22 mouse cellular contexts compared by ENCODE assay signal in genomic region chr7:120271135-120271991, GRCm38 (mm10). TPM values are rescaled to one million over a fixed set of nuclear protein-coding genes. Genes with fewer than 3 reads are reported as not detected.
DNase-seq lines count a peak whose midpoint lies in the region; ATAC-seq and TF ChIP-seq lines count a peak whose summit lies in the region.
"Had no signal": no experiment of that assay in that cellular context is flagged by ENCODE, and none has a peak within 500 bp of the region (broad histone marks: within the 10 kb centered on the region; RNA-seq: fewer than 3 reads in every experiment).

No protein-coding gene starts in this region.

- WGBS in forebrain, embryonic 13.5 days = 64% methylated on average over 7 of the region's 7 CpGs
- 82% methylated on average over 7 of the region's 7 CpGs for WGBS in forebrain, embryonic 11.5 days
- WGBS in hindbrain, embryonic 16.5 days = 77% methylated on average over 7 of the region's 7 CpGs
- WGBS in hindbrain, postnatal 0 days = 66% methylated on average over 7 of the region's 7 CpGs

- no peak overlapping the region for H3K9ac ChIP-seq in forebrain, embryonic 13.5 days
- no peak overlapping the region for H3K9ac ChIP-seq in forebrain, embryonic 11.5 days (ENCODE audit: low read length)
- H3K9ac ChIP-seq in hindbrain, embryonic 16.5 days (ENCODE audit: low read depth, low read length) = no peak overlapping the region
- H3K9ac ChIP-seq in hindbrain, postnatal 0 days (replicated peaks; ENCODE audit: low read length) = no peak overlapping the region
- H3K9ac ChIP-seq: heart, embryonic 13.5 days; hindbrain, embryonic 12.5 days had no signal

- no peaks in the 10 kb centered on the region for H3K36me3 ChIP-seq in forebrain, embryonic 13.5 days (ENCODE audit: poor library complexity, severe bottlenecking)
- H3K36me3 ChIP-seq in forebrain, embryonic 11.5 days (ENCODE audit: control insufficient read depth, insufficient read depth, low read length) = no peaks in the 10 kb centered on the region
- no peaks in the 10 kb centered on the region for H3K36me3 ChIP-seq in hindbrain, embryonic 16.5 days (ENCODE audit: control insufficient read depth, insufficient read depth, low read length)
- no peaks in the 10 kb centered on the region for H3K36me3 ChIP-seq in hindbrain, postnatal 0 days (ENCODE audit: insufficient read depth, low read length)
- H3K36me3 ChIP-seq: heart, embryonic 13.5 days; hindbrain, embryonic 12.5 days had no signal

- peak; percentile 81 for ATAC-seq in forebrain, embryonic 13.5 days
- no peak for ATAC-seq in forebrain, embryonic 11.5 days (replicated peaks; ENCODE audit: low FRiP score)
- ATAC-seq in hindbrain, embryonic 16.5 days = no peak
- no peak for ATAC-seq in hindbrain, postnatal 0 days
- ATAC-seq: activated CD4-positive, CD25-positive, alpha-beta regulatory T cell, adult 4 months; intestine, embryonic 16.5 days; Patski had no signal

- H3K4me2 ChIP-seq in forebrain, embryonic 13.5 days = peak overlapping the region; percentile 35; the same call in 1 of the 2 replicates
- H3K4me2 ChIP-seq in forebrain, embryonic 11.5 days (ENCODE audit: low read depth, low read length, severe bottlenecking) = no peak overlapping the region
- no peak overlapping the region for H3K4me2 ChIP-seq in hindbrain, embryonic 16.5 days (ENCODE audit: low read length)
- H3K4me2 ChIP-seq in hindbrain, postnatal 0 days (ENCODE audit: low read depth, low read length) = no peak overlapping the region
- H3K4me2 ChIP-seq: heart, embryonic 13.5 days; hindbrain, embryonic 12.5 days had no signal

- no peaks in the 10 kb centered on the region for H3K9me3 ChIP-seq in forebrain, embryonic 13.5 days (replicated peaks)
- no peaks in the 10 kb centered on the region for H3K9me3 ChIP-seq in forebrain, embryonic 11.5 days (ENCODE audit: control insufficient read depth, low read length)
- no peaks in the 10 kb centered on the region for H3K9me3 ChIP-seq in hindbrain, embryonic 16.5 days (ENCODE audit: control insufficient read depth, low read length)
- no peaks in the 10 kb centered on the region for H3K9me3 ChIP-seq in hindbrain, postnatal 0 days (ENCODE audit: low read length)
- H3K9me3 ChIP-seq: heart, embryonic 13.5 days; hindbrain, embryonic 12.5 days had no signal

- peak overlapping the region; percentile 57 for H3K27ac ChIP-seq in forebrain, embryonic 13.5 days
- no peak overlapping the region for H3K27ac ChIP-seq in forebrain, embryonic 11.5 days (ENCODE audit: low read depth, low read length)
- peak overlapping the region; percentile 73 for H3K27ac ChIP-seq in layer of hippocampus, adult 2 months
- H3K27ac ChIP-seq in hindbrain, embryonic 16.5 days (ENCODE audit: low read depth, low read length) = no peak overlapping the region
- H3K27ac ChIP-seq in hindbrain, postnatal 0 days = no peak overlapping the region
- H3K27ac ChIP-seq: heart, embryonic 13.5 days; hindbrain, embryonic 12.5 days had no signal

- no peak for DNase-seq in forebrain, embryonic 11.5 days (ENCODE audit: low spot score)
- DNase-seq in layer of hippocampus, adult 18-20 months (ENCODE audit: low spot score in 2 of 2) = peak; percentile 24 to 59
- no peak for DNase-seq in layer of hippocampus, postnatal 10 days (ENCODE audit: low spot score in 2 of 2)
- DNase-seq in layer of hippocampus, adult 2 months (ENCODE audit: low spot score in 2 of 2) = peak; percentile 16 to 27
- no peak for DNase-seq in hindbrain, postnatal 0 days (ENCODE audit: low spot score)
- DNase-seq: adrenal gland, adult 2 months; adrenal gland, postnatal 36 days; gastrocnemius, postnatal 36 days; heart, adult 11 months had no signal

- TF ChIP-seq CTCF in layer of hippocampus, adult 2 months (conservative IDR thresholded peaks at IDR 0.05) = no peak
- TF ChIP-seq CTCF in hindbrain, postnatal 0 days (IDR thresholded peaks at IDR 0.05; ENCODE audit: low read depth) = no peak

- H3K27me3 ChIP-seq in forebrain, embryonic 13.5 days = no peaks in the 10 kb centered on the region
- H3K27me3 ChIP-seq in forebrain, embryonic 11.5 days (ENCODE audit: control insufficient read depth, insufficient read depth, low read length) = no peaks in the 10 kb centered on the region
- H3K27me3 ChIP-seq in hindbrain, embryonic 16.5 days (replicated peaks; ENCODE audit: control insufficient read depth, insufficient read depth, low read length) = no peaks in the 10 kb centered on the region
- H3K27me3 ChIP-seq in hindbrain, postnatal 0 days (ENCODE audit: insufficient read depth, low read length) = no peaks in the 10 kb centered on the region
- H3K27me3 ChIP-seq: heart, embryonic 13.5 days; hindbrain, embryonic 12.5 days; Patski had no signal

- peaks cover 8% of the 10 kb centered on the region; the same call in 1 of the 2 replicates for H3K4me1 ChIP-seq in forebrain, embryonic 13.5 days
- no peaks in the 10 kb centered on the region for H3K4me1 ChIP-seq in forebrain, embryonic 11.5 days (replicated peaks; ENCODE audit: control insufficient read depth, insufficient read depth, low read length)
- H3K4me1 ChIP-seq in hindbrain, embryonic 16.5 days (ENCODE audit: control insufficient read depth, insufficient read depth, low read depth, low read length) = no peaks in the 10 kb centered on the region
- H3K4me1 ChIP-seq in hindbrain, postnatal 0 days (ENCODE audit: insufficient read depth, low read length) = no peaks in the 10 kb centered on the region
- H3K4me1 ChIP-seq: heart, embryonic 13.5 days; hindbrain, embryonic 12.5 days had no signal

- no peak overlapping the region for H3K4me3 ChIP-seq in forebrain, embryonic 13.5 days
- no peak overlapping the region for H3K4me3 ChIP-seq in forebrain, embryonic 11.5 days (ENCODE audit: low read depth, low read length)
- no peak overlapping the region for H3K4me3 ChIP-seq in layer of hippocampus, adult 2 months
- H3K4me3 ChIP-seq in hindbrain, embryonic 16.5 days (ENCODE audit: low read length) = no peak overlapping the region
- H3K4me3 ChIP-seq in hindbrain, postnatal 0 days (ENCODE audit: low read length) = no peak overlapping the region
- H3K4me3 ChIP-seq: heart, embryonic 13.5 days; hindbrain, embryonic 12.5 days had no signal

RNA-seq across cellular contexts. Expression of gene Abca15, which starts 57.1 kb away (rescaled TPM):
- polyA plus RNA-seq in forebrain, embryonic 13.5 days (2015; fragmentation: Nextera tagmentation; extraction: Ambion mirVana) = not detected in 2 replicates
- polyA plus RNA-seq in forebrain, embryonic 11.5 days (2014; fragmentation: Nextera tagmentation; extraction: Ambion mirVana) = not detected in 2 replicates
- not detected for total RNA-seq in layer of hippocampus, adult 18-20 months (2021)
- total RNA-seq in layer of hippocampus, postnatal 10 days (2021) = under 1 TPM in 1 of 2 experiments, not detected in 1; 0.25 TPM
- not detected for total RNA-seq in layer of hippocampus, adult 2 months (2021)
- not detected in 2 replicates for polyA plus RNA-seq in hindbrain, embryonic 16.5 days (2015; fragmentation: Nextera tagmentation; extraction: Ambion mirVana)
- total RNA-seq in hindbrain, postnatal 0 days (2014; rRNA removed) = not detected in 2 replicates
- polyA plus RNA-seq in hindbrain, postnatal 0 days (2015; fragmentation: Nextera tagmentation; extraction: Ambion mirVana) = not detected in 2 replicates
- total RNA-seq: adrenal gland, adult 2 months; adrenal gland, postnatal 36 days; CH12.LX; gastrocnemius, adult 8-10 months; gastrocnemius, postnatal 36 days; heart, postnatal 4 days had no signal
- polyA plus RNA-seq: activated CD4-positive, CD25-positive, alpha-beta regulatory T cell, adult 4 months; adrenal gland, adult 2 months; embryonic facial prominence, embryonic 11.5 days; heart, embryonic 13.5 days; heart, postnatal 0 days; hindbrain, embryonic 12.5 days; intestine, embryonic 16.5 days; kidney, adult 2 months; Patski had no signal

Comparison
In these comparisons a context has a peak if more than half of its experiments do, and no peak if none do; other contexts are left out.
1. H3K27ac ChIP-seq: peak in forebrain, embryonic 13.5 days (single experiment) and layer of hippocampus, adult 2 months (single experiment); none in forebrain, embryonic 11.5 days (single experiment), hindbrain, embryonic 16.5 days (single experiment) and hindbrain, postnatal 0 days (single experiment).
2. DNase-seq: peak in layer of hippocampus, adult 18-20 months (2 of 2) and layer of hippocampus, adult 2 months (2 of 2); none in forebrain, embryonic 11.5 days (single experiment), layer of hippocampus, postnatal 10 days (0 of 2) and hindbrain, postnatal 0 days (single experiment).